Mouse (Mus musculus) limb, embryonic 12.5 days (tissue): ENCODE measurements around the gene Chst12. TPM values are rescaled to one million over a fixed set of nuclear protein-coding genes. Genes with fewer than 3 reads are reported as not detected.

Experiments
- ATAC-seq: fragments of 200-750 bp; cut with Nextera tagmentation; 2 replicates; pipeline ENCODE4 v1.8.0; 2017; ENCODE audit warnings: low read depth, moderate TSS enrichment; ENCODE audit not compliant: insufficient number of reproducible peaks, insufficient read depth, low FRiP score, low TSS enrichment
- H3K27ac ChIP-seq: fragments of 300-500 bp; sonication (generic); 2 replicates; pipeline ENCODE4 v1.5.1; 2016; ENCODE audit warnings: mild to moderate bottlenecking, moderate library complexity
- H3K27me3 ChIP-seq: fragments of 300-500 bp; sonication (generic); 2 replicates; pipeline ENCODE4 v1.6.1; 2016; ENCODE audit warnings: mild to moderate bottlenecking, moderate library complexity
- H3K36me3 ChIP-seq: fragments of 300-500 bp; sonication (generic); 2 replicates; pipeline ENCODE4 v1.6.1; 2016; ENCODE audit warnings: mild to moderate bottlenecking, moderate library complexity
- H3K4me1 ChIP-seq: fragments of 300-500 bp; sonication (generic); replicated peaks from 2 replicates; pipeline ENCODE4 v1.6.1; 2016
- H3K4me2 ChIP-seq: fragments of 300-500 bp; sonication (generic); 2 replicates; pipeline ENCODE4 v1.6.1; 2016; ENCODE audit warnings: mild to moderate bottlenecking, moderate library complexity
- H3K4me3 ChIP-seq: fragments of 300-500 bp; sonication (generic); replicated peaks from 2 replicates; pipeline ENCODE4 v1.5.1; 2016; ENCODE audit warnings: mild to moderate bottlenecking
- H3K9ac ChIP-seq: fragments of 300-500 bp; sonication (generic); replicated peaks from 2 replicates; pipeline ENCODE4 v1.6.1; 2016; ENCODE audit warnings: mild to moderate bottlenecking, moderate library complexity
- H3K9me3 ChIP-seq: fragments of 300-500 bp; sonication (generic); 2 replicates; pipeline ENCODE4 v1.6.1; 2016; ENCODE audit warnings: mild to moderate bottlenecking, moderate library complexity
- WGBS: fragments of 180-500 bp; shearing (Covaris S2); methylation state at CpG from one replicate; pipeline ENCODE4 v1.1.7; 2016; 5-methylcytosine and 5-hydroxymethylcytosine counted together
- polyA plus RNA-seq: library from polyadenylated mRNA; unstranded; fragments of >200 nt; fragmentation: Nextera tagmentation; extraction: Ambion mirVana; gene quantifications from 2 replicates; pipeline ENCODE4 v1.2.1, GENCODE M21; 2016

Chst12 gene
- polyA plus RNA-seq, 1 experiment from 2014 or later = 14.4 TPM

DNA sequence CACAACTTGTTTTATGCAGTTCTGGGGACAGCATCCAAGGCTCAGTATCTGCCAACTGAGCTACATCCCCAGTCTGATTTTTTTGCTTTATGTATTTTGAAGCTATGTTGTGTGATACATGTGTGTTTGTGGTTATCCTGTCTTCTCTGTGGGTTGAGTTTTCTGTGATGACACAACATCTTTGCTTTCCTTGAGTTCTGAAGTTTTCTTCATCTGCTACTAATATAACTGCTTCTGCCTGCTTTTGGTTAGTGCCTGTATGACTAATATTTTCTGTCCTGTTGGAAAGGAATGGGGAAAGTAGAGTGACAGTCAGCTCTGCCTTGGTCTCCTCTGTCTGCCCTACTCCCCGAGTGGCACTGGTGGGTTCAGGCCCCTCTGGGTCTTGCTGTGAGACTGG, 15.8 kb downstream of the Chst12 start:
- H3K36me3 ChIP-seq = peaks cover 38% of the 10 kb centered on the region
- H3K27me3 ChIP-seq = no peaks in the 10 kb centered on the region
- peaks cover 16% of the 10 kb centered on the region for H3K4me1 ChIP-seq
- no peak overlapping the region for H3K9ac ChIP-seq
- 95% methylated on average over 1 of the region's 1 CpGs for WGBS
- H3K4me2 ChIP-seq = no peak overlapping the region
- H3K4me3 ChIP-seq = no peak overlapping the region
- H3K27ac ChIP-seq = no peak overlapping the region
- ATAC-seq = no peak
- no peaks in the 10 kb centered on the region for H3K9me3 ChIP-seq

DNA sequence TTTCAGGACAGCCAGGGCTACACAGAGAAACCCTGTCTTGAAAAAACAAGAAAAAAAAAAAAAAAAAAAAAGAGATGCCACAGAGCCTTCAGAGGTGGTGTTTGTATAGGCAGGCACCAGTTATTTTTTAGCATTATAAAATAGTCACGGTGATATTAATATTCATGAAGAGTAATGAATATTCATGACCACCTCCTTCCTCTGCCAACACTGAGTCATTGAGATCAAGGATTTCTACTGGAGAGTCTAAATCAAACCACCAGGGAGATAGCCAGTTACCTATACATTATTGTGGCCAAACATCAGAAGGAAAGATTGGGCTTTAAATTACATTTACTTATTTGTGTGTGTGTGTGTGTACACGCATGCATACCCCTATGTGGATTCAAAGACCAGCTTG, 21.4 kb downstream of the Chst12 start:
- 92% methylated on average over 2 of the region's 2 CpGs for WGBS
- H3K27me3 ChIP-seq = no peaks in the 10 kb centered on the region
- H3K36me3 ChIP-seq = peaks cover 60% of the 10 kb centered on the region
- H3K4me1 ChIP-seq = no peaks in the 10 kb centered on the region
- H3K4me2 ChIP-seq = no peak overlapping the region
- no peak overlapping the region for H3K9ac ChIP-seq
- no peaks in the 10 kb centered on the region for H3K9me3 ChIP-seq
- ATAC-seq = no peak
- H3K4me3 ChIP-seq = no peak overlapping the region
- no peak overlapping the region for H3K27ac ChIP-seq

DNA sequence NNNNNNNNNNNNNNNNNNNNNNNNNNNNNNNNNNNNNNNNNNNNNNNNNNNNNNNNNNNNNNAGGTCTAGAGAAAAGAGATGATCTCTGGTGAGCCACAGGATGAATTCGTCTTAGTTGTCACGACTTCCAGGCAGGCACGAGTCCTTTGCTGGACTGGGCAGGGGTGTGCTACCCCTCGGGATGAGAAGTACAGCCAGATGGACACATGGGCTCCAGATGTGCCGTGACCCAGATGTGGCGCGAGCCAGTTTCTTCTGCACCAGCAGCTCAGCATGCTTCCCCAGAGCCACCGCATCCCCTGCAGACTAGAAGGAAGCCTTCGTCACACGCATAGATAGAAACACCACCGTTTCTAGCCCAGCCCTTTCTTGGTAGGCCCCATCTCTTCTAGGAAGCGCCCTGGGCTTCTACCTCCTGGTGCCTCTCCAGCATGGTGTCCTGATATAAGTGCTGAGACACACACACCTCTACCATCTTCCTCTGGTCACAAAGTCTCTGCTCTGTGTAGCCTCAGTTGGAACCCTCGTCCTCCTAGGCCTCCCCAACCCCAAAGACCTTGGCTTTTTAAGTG, 32.8 kb downstream of the Chst12 start:
- 44% methylated on average over 13 of the region's 13 CpGs for WGBS
- no peaks in the 10 kb centered on the region for H3K36me3 ChIP-seq
- no peak for ATAC-seq

DNA sequence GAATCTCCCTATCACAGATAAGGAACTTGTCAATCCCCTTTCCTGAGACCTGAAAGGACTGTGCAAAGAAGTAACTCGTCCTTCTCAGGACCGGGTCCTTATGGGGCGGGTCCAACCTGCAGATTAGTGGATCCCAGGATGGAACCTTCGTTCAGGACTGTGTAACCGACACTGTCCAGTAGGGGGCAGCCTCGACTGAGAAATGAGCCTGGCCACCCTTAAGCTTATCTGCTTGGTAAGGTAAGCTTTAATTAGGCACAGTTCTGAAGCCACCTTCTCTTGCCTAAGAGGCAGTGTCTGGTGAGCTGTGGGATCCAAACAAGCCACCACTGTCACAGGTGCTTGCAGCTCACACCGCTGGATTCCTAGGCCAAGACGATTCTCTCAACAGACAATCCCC, 34.8 kb downstream of the Chst12 start:
- no peaks in the 10 kb centered on the region for H3K9me3 ChIP-seq
- no peaks in the 10 kb centered on the region for H3K36me3 ChIP-seq
- no peaks in the 10 kb centered on the region for H3K4me1 ChIP-seq
- H3K4me3 ChIP-seq = no peak overlapping the region
- 16% methylated on average over 8 of the region's 8 CpGs for WGBS
- no peak overlapping the region for H3K9ac ChIP-seq
- peak; percentile 43; the same call in 1 of the 2 replicates for ATAC-seq
- H3K4me2 ChIP-seq = no peak overlapping the region
- H3K27me3 ChIP-seq = no peaks in the 10 kb centered on the region
- no peak overlapping the region for H3K27ac ChIP-seq

More for the DNA sequence above, 32.8 kb downstream of the Chst12 start:
- no peaks in the 10 kb centered on the region for H3K27me3 ChIP-seq
- H3K4me3 ChIP-seq = no peak overlapping the region
- H3K9ac ChIP-seq = no peak overlapping the region
- no peaks in the 10 kb centered on the region for H3K4me1 ChIP-seq
- H3K9me3 ChIP-seq = no peaks in the 10 kb centered on the region
- H3K4me2 ChIP-seq = no peak overlapping the region
- no peak overlapping the region for H3K27ac ChIP-seq

DNA sequence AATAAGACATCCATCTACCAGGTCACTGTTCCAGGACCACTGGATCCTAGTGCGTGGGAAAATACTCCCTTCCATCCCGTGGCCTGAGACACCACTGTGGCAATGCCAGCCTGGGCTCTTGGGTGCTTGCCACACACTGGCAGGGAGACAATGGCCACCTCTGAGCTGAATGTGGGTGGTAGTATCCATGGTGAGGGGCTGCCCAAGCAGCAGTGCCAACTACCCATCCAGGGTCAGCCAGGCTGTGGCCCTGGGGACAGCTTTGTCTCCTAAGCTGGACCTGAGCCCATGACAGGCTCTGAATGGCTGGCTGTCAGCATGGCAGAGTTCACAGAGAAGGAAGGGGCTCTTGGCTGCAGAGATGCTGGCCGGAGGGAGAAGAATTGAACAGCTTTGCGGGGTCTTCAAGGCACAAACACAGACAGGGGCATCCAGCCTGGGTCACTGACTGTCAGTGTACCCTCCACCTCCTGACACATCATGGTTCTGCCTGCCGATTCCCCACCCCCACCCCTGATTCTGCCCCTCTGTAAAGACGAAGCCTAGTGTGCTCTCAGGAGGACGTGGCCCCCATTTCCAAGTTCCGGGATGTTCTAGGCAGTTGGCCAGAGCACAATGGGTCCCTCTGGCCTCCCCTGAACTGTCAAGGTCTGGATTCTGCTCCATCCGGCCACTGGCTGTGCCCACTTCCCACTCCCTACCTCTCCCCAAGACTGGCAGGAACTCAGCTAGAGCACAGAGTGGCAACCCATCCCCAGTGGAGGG, 37.6 kb downstream of the Chst12 start:
- Histone ChIP-seq H3K27ac (no peak overlapping the region), H3K27me3 (no peaks in the 10 kb centered on the region), H3K4me1 (no peaks in the 10 kb centered on the region), H3K9ac (0 out of 2 replicates have a peak overlapping the region, but pooled peaks have one; percentile 14), H3K9me3 (peaks cover 2% of the 10 kb centered on the region; the same call in 1 of the 2 replicates), H3K4me3 (no peak overlapping the region), H3K36me3 (no peaks in the 10 kb centered on the region), H3K4me2 (no peak overlapping the region)
- WGBS = 78% methylated on average over 9 of the region's 9 CpGs
- no peak for ATAC-seq

DNA sequence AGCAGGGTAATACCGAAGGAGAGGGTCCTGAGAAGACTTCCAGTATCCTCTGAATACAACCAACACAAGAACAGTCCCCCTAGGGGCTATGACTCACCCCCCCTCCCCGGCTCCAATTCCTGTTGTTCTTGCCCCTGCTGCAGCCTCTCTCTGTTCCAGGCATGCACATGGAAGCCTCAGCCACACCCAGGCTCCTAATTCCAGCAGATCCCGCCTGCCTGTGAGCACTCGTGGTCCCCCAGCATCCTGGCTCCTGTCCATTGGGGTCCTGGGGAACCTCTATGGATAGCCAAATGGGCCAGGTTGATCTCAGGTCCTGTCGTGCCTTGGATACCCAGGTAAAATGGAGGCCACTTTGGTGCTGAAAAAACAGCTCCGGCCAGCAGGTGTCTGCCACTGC, 40.3 kb downstream of the Chst12 start:
- Histone ChIP-seq H3K4me2 (no peak overlapping the region), H3K9me3 (peaks cover 4% of the 10 kb centered on the region; the same call in 1 of the 2 replicates), H3K4me3 (no peak overlapping the region), H3K27me3 (no peaks in the 10 kb centered on the region), H3K4me1 (0 out of 2 replicates have a peak, but pooled peaks cover 2% of the 10 kb centered on the region), H3K36me3 (no peaks in the 10 kb centered on the region), H3K9ac (no peak overlapping the region), H3K27ac (no peak overlapping the region)
- 71% methylated on average over 6 of the region's 6 CpGs for WGBS
- ATAC-seq = no peak

DNA sequence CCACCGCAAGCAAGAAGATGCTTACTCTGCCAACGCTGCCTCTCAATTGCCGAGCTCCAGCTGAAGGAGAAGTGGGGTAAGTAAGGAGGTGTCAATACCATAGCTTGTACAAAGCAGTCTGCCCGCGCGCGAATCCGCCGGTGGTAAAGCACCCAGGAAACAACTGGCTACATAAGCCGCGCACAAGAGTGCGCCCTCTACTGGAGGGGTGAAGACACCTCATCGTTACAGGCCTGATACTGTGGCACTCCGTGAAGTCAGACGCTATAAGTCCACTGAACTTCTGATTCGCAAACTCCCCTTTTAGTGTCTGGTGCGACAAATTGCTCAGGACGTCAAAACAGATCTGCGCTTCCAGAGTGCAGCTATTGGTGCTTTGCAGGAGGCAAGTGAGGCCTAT, 41.0 kb downstream of the Chst12 start:
- H3K9me3 ChIP-seq = peaks cover 4% of the 10 kb centered on the region; the same call in 1 of the 2 replicates
- no peak for ATAC-seq
- H3K4me3 ChIP-seq = no peak overlapping the region
- H3K4me1 ChIP-seq = 0 out of 2 replicates have a peak, but pooled peaks cover 2% of the 10 kb centered on the region
- H3K27me3 ChIP-seq = no peaks in the 10 kb centered on the region
- no peak overlapping the region for H3K4me2 ChIP-seq
- H3K9ac ChIP-seq = no peak overlapping the region
- H3K36me3 ChIP-seq = no peaks in the 10 kb centered on the region
- WGBS = 86% methylated on average over 19 of the region's 19 CpGs
- H3K27ac ChIP-seq = no peak overlapping the region

DNA sequence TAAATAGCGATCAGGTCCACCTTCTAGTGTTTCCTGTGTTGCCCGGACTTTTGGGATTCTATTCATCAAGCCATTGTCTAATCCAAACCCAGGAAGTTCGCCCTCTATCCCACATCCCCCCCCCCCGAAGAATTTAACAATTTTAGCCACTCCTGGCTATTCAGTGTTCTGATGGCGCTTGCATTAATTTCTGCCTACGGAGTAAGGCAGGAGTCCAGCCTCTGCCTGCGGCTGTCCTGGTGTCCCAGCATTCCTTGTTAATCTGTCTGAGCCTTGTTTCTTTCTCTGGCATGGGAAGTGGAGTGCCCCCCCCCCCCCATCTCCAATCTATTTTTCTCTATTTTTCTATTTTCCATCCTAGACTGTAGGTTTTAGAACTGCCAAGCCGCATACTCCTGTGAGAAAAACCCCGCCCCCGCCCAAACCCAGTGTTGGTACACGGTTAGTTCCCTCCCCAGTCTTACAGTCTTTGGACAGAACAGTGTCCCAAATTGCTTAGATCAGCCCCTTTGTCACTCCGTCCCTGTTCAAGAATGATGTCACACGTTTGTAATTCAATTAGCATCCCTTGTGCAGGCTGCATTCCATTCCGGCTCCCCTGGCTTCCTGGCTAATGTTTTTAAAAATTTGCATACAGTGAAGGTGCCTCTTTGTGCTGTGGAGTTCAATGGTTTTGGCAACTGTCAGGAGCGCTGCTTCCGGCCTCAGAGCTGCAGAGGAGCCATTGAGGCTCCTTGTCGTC, 44.1 kb downstream of the Chst12 start:
- H3K4me3 ChIP-seq = no peak overlapping the region
- H3K4me1 ChIP-seq = 0 out of 2 replicates have a peak, but pooled peaks cover 2% of the 10 kb centered on the region
- ATAC-seq = no peak
- no peak overlapping the region for H3K4me2 ChIP-seq
- peaks cover 4% of the 10 kb centered on the region; the same call in 1 of the 2 replicates for H3K9me3 ChIP-seq
- no peaks in the 10 kb centered on the region for H3K27me3 ChIP-seq
- WGBS = 54% methylated on average over 17 of the region's 17 CpGs
- no peak overlapping the region for H3K27ac ChIP-seq
- H3K9ac ChIP-seq = no peak overlapping the region
- H3K36me3 ChIP-seq = no peaks in the 10 kb centered on the region

DNA sequence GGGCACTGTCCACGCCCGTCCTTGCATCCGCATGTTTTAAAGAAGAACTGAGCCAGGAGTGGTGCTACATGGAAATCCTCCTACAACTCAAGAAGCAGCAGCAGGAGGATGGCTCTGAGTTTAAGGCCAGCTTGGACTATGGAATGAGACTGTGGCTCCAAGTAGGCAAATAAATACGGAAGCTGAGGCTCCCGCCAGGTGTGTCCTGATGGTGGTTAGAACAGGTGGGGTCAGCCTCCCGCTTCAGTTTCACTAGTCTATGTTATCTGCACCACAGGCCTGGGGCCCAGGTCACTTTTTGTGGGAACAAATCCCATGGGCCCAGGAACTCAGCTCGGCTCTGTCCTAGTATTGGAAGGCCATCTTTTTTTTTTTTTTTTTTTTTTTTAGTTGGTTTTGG, 48.4 kb downstream of the Chst12 start:
- no peak for ATAC-seq
- H3K9me3 ChIP-seq = no peaks in the 10 kb centered on the region
- H3K9ac ChIP-seq = no peak overlapping the region
- H3K27ac ChIP-seq = no peak overlapping the region
- H3K4me1 ChIP-seq = 0 out of 2 replicates have a peak, but pooled peaks cover 2% of the 10 kb centered on the region
- no peak overlapping the region for H3K4me3 ChIP-seq
- 90% methylated on average over 7 of the region's 7 CpGs for WGBS
- H3K36me3 ChIP-seq = no peaks in the 10 kb centered on the region
- no peak overlapping the region for H3K4me2 ChIP-seq
- no peaks in the 10 kb centered on the region for H3K27me3 ChIP-seq

DNA sequence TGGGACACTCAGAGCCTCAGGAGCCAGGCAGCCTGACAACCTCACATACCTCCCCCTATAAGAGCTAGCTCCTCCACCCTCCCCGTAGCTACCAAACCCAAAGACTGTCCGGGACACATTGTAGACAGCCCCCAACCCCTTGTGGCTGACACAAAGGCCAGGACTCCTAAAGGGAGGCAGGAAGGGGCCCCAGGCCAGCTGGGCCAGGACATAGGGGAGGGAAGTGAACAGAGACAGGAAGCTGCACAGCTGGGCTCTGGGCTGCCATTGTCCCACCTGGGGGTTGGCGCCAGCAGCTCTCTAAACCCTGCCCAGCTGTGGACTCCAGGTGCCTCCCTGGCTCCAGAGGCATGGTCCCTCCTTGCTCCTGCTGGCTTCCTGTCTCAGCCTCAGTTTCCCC, 51.5 kb downstream of the Chst12 start:
- WGBS = 56% methylated on average over 3 of the region's 3 CpGs
- H3K27ac ChIP-seq = no peak overlapping the region
- no peaks in the 10 kb centered on the region for H3K36me3 ChIP-seq
- H3K9ac ChIP-seq = no peak overlapping the region
- no peaks in the 10 kb centered on the region for H3K27me3 ChIP-seq
- no peaks in the 10 kb centered on the region for H3K4me1 ChIP-seq
- H3K4me3 ChIP-seq = no peak overlapping the region
- ATAC-seq = no peak
- H3K4me2 ChIP-seq = no peak overlapping the region
- no peaks in the 10 kb centered on the region for H3K9me3 ChIP-seq

DNA sequence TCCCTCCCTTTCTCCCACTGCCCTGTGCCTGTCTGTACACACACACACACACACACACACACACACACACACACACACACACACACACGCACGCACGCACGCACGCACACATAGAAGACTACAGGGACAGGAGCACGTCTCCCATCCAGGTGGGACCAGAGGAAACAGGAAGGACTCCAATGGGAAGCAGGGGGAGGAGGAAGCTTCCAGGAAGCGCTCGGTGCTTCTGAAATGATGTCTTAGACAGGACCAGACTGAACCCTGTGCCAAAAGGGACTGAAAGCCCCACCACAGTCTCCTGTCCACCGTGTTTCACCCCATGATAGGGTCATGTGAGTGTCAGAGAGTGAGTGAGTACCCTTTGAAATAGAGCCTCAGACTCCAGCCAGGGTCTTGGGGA, 57.3 kb downstream of the Chst12 start:
- Histone ChIP-seq H3K9ac (no peak overlapping the region), H3K27me3 (no peaks in the 10 kb centered on the region; the same call in 1 of the 2 replicates), H3K4me2 (no peak overlapping the region), H3K4me3 (no peak overlapping the region), H3K9me3 (no peaks in the 10 kb centered on the region), H3K27ac (no peak overlapping the region; the same call in 1 of the 2 replicates), H3K36me3 (no peaks in the 10 kb centered on the region), H3K4me1 (peaks cover 24% of the 10 kb centered on the region)
- no peak for ATAC-seq
- WGBS = 77% methylated on average over 9 of the region's 9 CpGs
